ENCODE assay signal across 11 mouse cellular contexts in the genomic region with DNA sequence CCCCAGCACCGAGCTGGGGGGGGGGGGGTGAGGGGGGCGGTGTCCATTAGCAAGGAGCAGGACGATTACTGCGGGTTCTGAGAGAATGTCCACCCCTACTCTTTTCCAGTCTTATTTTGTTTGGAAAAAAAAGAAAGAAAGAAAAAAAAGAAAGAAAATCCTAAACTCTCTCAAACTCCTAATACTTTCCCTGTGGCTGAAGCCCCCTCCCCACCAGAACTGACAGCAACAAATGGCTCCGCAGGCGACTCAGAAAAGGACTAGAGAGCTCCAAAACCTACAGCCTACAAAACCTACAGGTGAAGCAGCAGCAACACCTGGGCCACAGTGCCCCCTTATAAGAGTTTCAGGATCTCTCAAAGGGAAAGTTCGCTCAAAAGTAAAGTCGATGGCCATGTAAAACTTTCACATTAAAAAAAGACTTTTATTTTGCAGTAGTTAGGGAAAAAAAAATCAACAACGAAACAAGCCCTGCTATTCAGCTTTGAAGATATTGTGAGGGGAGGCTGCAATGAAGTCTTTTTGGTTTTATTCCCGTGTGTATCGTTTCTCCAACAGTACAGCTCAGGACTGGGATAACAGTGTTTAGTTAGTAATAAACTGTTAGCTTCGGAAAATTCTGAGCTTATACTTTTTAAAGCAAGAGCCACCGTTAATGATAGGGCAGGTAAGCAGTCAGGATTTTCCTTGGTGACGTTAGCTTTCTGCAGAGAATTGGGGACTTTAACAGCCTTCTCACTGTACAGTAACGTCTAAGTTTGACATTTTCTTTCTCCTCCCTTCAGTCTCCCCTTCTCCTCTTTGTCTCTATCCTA. TPM values are rescaled to one million over a fixed set of nuclear protein-coding genes. Genes with fewer than 3 reads are reported as not detected.
DNase-seq lines count a peak whose midpoint lies in the region; ATAC-seq and TF ChIP-seq lines count a peak whose summit lies in the region.
"Had no signal": no experiment of that assay in that cellular context is flagged by ENCODE, and none has a peak within 500 bp of the region (broad histone marks: within the 10 kb centered on the region; RNA-seq: fewer than 3 reads in every experiment).

No protein-coding gene starts in this region.

- no peak for TF ChIP-seq CTCF in heart, adult 2 months (IDR thresholded peaks at IDR 0.05)
- no peak for TF ChIP-seq CTCF in CH12.LX (conservative IDR thresholded peaks at IDR 0.05 in 1 of 2, IDR thresholded peaks at IDR 0.05 in 1 of 2; ENCODE audit: low read depth in 2 of 2, low read length in 2 of 2)

- no peaks in the 10 kb centered on the region for H3K36me3 ChIP-seq in heart, embryonic 14.5 days (ENCODE audit: control insufficient read depth, insufficient read depth, low read length)
- H3K36me3 ChIP-seq in heart, adult 2 months (ENCODE audit: control insufficient read depth, insufficient read depth, low read length), result no peaks in the 10 kb centered on the region
- H3K36me3 ChIP-seq in CH12.LX (replicated peaks in 1 of 2; ENCODE audit: control insufficient read depth in 1 of 2, insufficient read depth in 1 of 2, low read length in 1 of 2), result no peaks in the 10 kb centered on the region
- H3K36me3 ChIP-seq in forebrain, embryonic 13.5 days (ENCODE audit: poor library complexity, severe bottlenecking), result no peaks in the 10 kb centered on the region
- no peaks in the 10 kb centered on the region for H3K36me3 ChIP-seq in liver, embryonic 16.5 days (ENCODE audit: control insufficient read depth, insufficient read depth)

- peaks cover 96% of the 10 kb centered on the region for H3K27me3 ChIP-seq in heart, embryonic 14.5 days (ENCODE audit: control insufficient read depth, insufficient read depth, low read length)
- peaks cover 26% of the 10 kb centered on the region for H3K27me3 ChIP-seq in heart, adult 2 months (ENCODE audit: control insufficient read depth, insufficient read depth, low read length)
- no peaks in the 10 kb centered on the region for H3K27me3 ChIP-seq in CH12.LX (replicated peaks)
- peaks cover 30% of the 10 kb centered on the region for H3K27me3 ChIP-seq in forebrain, embryonic 13.5 days
- peaks cover 71% of the 10 kb centered on the region for H3K27me3 ChIP-seq in liver, embryonic 16.5 days (ENCODE audit: control insufficient read depth, insufficient read depth, low read depth, low read length)

- no peak overlapping the region for H3K27ac ChIP-seq in heart, embryonic 14.5 days (replicated peaks in 1 of 2; ENCODE audit: control insufficient read depth in 1 of 2, insufficient read depth in 1 of 2, low read depth in 2 of 2, low read length in 2 of 2)
- no peak overlapping the region for H3K27ac ChIP-seq in heart, adult 2 months
- no peak overlapping the region for H3K27ac ChIP-seq in CH12.LX (ENCODE audit: insufficient read depth, low read depth)
- peak overlapping the region; percentile 89 for H3K27ac ChIP-seq in forebrain, embryonic 13.5 days
- H3K27ac ChIP-seq in liver, embryonic 16.5 days (ENCODE audit: low read length), result no peak overlapping the region

- H3K4me1 ChIP-seq in heart, embryonic 14.5 days (ENCODE audit: control insufficient read depth in 2 of 2, insufficient read depth in 2 of 2, low read length in 2 of 2), result peaks cover 11 to 20% of the 10 kb centered on the region in 2 experiments
- no peaks in the 10 kb centered on the region for H3K4me1 ChIP-seq in heart, adult 2 months (ENCODE audit: control insufficient read depth, insufficient read depth, low read length)
- H3K4me1 ChIP-seq in CH12.LX (ENCODE audit: control insufficient read depth in 1 of 2, insufficient read depth in 2 of 2), result peaks cover 0 to 10% of the 10 kb centered on the region in 2 experiments; a peak in 2 of 4 replicates
- H3K4me1 ChIP-seq in forebrain, embryonic 13.5 days, result peaks cover 75% of the 10 kb centered on the region
- H3K4me1 ChIP-seq in liver, embryonic 16.5 days (ENCODE audit: control insufficient read depth, low read depth, low read length), result no peaks in the 10 kb centered on the region

- no peaks in the 10 kb centered on the region for H3K79me2 ChIP-seq in heart, adult 2 months (replicated peaks; ENCODE audit: control insufficient read depth, insufficient read depth, low read length)
- no peaks in the 10 kb centered on the region for H3K79me2 ChIP-seq in CH12.LX (replicated peaks; ENCODE audit: control insufficient read depth, extremely low read depth, insufficient read depth, poor library complexity, severe bottlenecking)

- peak overlapping the region; percentile 51 for H3K4me2 ChIP-seq in heart, embryonic 14.5 days (ENCODE audit: low read length)
- H3K4me2 ChIP-seq in CH12.LX (ENCODE audit: insufficient read depth, low read depth, poor library complexity, severe bottlenecking), result peak overlapping the region; percentile 36; the same call in 1 of the 2 replicates
- peak overlapping the region; percentile 70 for H3K4me2 ChIP-seq in forebrain, embryonic 13.5 days
- H3K4me2 ChIP-seq in liver, embryonic 16.5 days (ENCODE audit: low read depth, low read length), result 0 out of 2 replicates have a peak overlapping the region, but pooled peaks have one; percentile 30

- in situ Hi-C loops in CH12.LX (cut with MboI; ENCODE audit: low pct_ligation_motif_present, low pct_unique_long_range_greater_than_20kb, low sequenced_read_pairs), result loop anchor here (25.0 kb wide), 1 partner anchor 1667 kb away; no protein-coding TSS in a partner anchor

- intact Hi-C loops in heart, adult 2 months (cut with DNase I), result no loop called here

- dilution Hi-C loops in CH12.LX (cut with MboI; ENCODE audit: extremely low pct_ligation_motif_present, extremely low pct_unique_long_range_greater_than_20kb, low sequenced_read_pairs), result no loop called here

- H3K9ac ChIP-seq in heart, embryonic 14.5 days (ENCODE audit: low read length), result no peak overlapping the region
- H3K9ac ChIP-seq in heart, adult 2 months (ENCODE audit: low read depth, low read length), result no peak overlapping the region
- H3K9ac ChIP-seq in CH12.LX (ENCODE audit: insufficient read depth, low read depth), result no peak overlapping the region
- H3K9ac ChIP-seq in forebrain, embryonic 13.5 days, result peak overlapping the region; percentile 72
- H3K9ac ChIP-seq in liver, embryonic 16.5 days (ENCODE audit: low read depth, low read length), result no peak overlapping the region

- TF ChIP-seq RAD21 in CH12.LX (IDR thresholded peaks at IDR 0.05; ENCODE audit: low read depth, low read length), result no peak

- H3K9me3 ChIP-seq in heart, embryonic 14.5 days (ENCODE audit: control insufficient read depth, low read length), result no peaks in the 10 kb centered on the region
- peaks cover 15% of the 10 kb centered on the region for H3K9me3 ChIP-seq in CH12.LX (replicated peaks; ENCODE audit: low read length)
- no peaks in the 10 kb centered on the region for H3K9me3 ChIP-seq in forebrain, embryonic 13.5 days (replicated peaks)
- H3K9me3 ChIP-seq in liver, embryonic 16.5 days (replicated peaks; ENCODE audit: control insufficient read depth, low read length), result no peaks in the 10 kb centered on the region

- H3K4me3 ChIP-seq in heart, embryonic 14.5 days (ENCODE audit: control insufficient read depth in 1 of 2, insufficient read depth in 1 of 2, low read depth in 1 of 2, low read length in 2 of 2), result peak overlapping the region in 1 of 2 experiments; percentile 10; a peak in 2 of 4 replicates
- H3K4me3 ChIP-seq in heart, adult 2 months, result no peak overlapping the region
- H3K4me3 ChIP-seq in CH12.LX (replicated peaks in 1 of 3; ENCODE audit: low read depth in 2 of 3, low read length in 2 of 3, poor library complexity in 1 of 3), result no peak overlapping the region
- peak overlapping the region; percentile 45 for H3K4me3 ChIP-seq in forebrain, embryonic 13.5 days
- no peak overlapping the region for H3K4me3 ChIP-seq in liver, embryonic 16.5 days (ENCODE audit: low read depth, low read length)

- WGBS in heart, embryonic 14.5 days, result 1% methylated on average over 14 of the region's 15 CpGs
- 2% methylated on average over 15 of the region's 15 CpGs for WGBS in heart, adult 2 months
- 1% methylated on average over 15 of the region's 15 CpGs for WGBS in forebrain, embryonic 13.5 days
- WGBS in liver, embryonic 16.5 days (ENCODE audit: insufficient replicate concordance), result 4% methylated on average over 15 of the region's 15 CpGs

- TF ChIP-seq POLR2A in heart, adult 2 months (IDR thresholded peaks at IDR 0.05; ENCODE audit: insufficient read depth, low read depth, low read length), result no peak
- no peak for TF ChIP-seq POLR2A in CH12.LX (IDR thresholded peaks at IDR 0.05; ENCODE audit: low read depth, low read length)

- TF ChIP-seq EP300 in heart, adult 2 months (IDR thresholded peaks at IDR 0.05; ENCODE audit: insufficient read depth, low read depth, low read length), result no peak
- TF ChIP-seq EP300 in CH12.LX (IDR thresholded peaks at IDR 0.05; ENCODE audit: low read length), result no peak

- ATAC-seq in heart, embryonic 14.5 days (ENCODE audit: insufficient number of reproducible peaks, insufficient read depth, low FRiP score, low read depth), result no peak
- ATAC-seq in forebrain, embryonic 13.5 days, result no peak
- no peak for ATAC-seq in liver, embryonic 16.5 days (ENCODE audit: low read depth)

- DNase-seq in heart, adult 2 months, result no peak
- DNase-seq in CH12.LX (ENCODE audit: extremely low read depth), result no peak
- no peak for DNase-seq in right cerebral cortex, postnatal 14 days
- DNase-seq in layer of hippocampus, adult 18-20 months (ENCODE audit: low spot score in 2 of 2), result no peak
- no peak for DNase-seq in thymus, postnatal 36 days
- DNase-seq: cerebellum, adult 8-10 months had no signal

TF ChIP-seq in CH12.LX, 34 proteins besides CTCF, POLR2A, EP300 and RAD21 (continues in another document):
- TF ChIP-seq ELF1 (IDR thresholded peaks at IDR 0.05; ENCODE audit: low read depth, low read length), result no peak
- TF ChIP-seq USF2 (conservative IDR thresholded peaks at IDR 0.05; ENCODE audit: low read depth, low read length), result no peak
- no peak for TF ChIP-seq TBP (conservative IDR thresholded peaks at IDR 0.05; ENCODE audit: low read depth, low read length)
- TF ChIP-seq IRF4 (IDR thresholded peaks at IDR 0.05; ENCODE audit: low read depth, low read length), result no peak
- no peak for TF ChIP-seq RCOR1 (conservative IDR thresholded peaks at IDR 0.05; ENCODE audit: low read depth, low read length)
- no peak for TF ChIP-seq JUND (conservative IDR thresholded peaks at IDR 0.05; ENCODE audit: low read depth, low read length)
- TF ChIP-seq ZC3H11A (IDR thresholded peaks at IDR 0.05; ENCODE audit: low read depth, low read length), result no peak
- TF ChIP-seq POLR2AphosphoS2 (IDR thresholded peaks at IDR 0.05; ENCODE audit: low read depth, low read length), result no peak

RNA-seq across cellular contexts. Expression of a gene that starts 7.4 kb away (rescaled TPM):
- 0.03 and 0.04 TPM in 2 replicates for polyA plus RNA-seq in heart, embryonic 14.5 days (2014; fragmentation: Nextera tagmentation; extraction: Ambion mirVana)
- not detected for total RNA-seq in heart, adult 2 months (2021)
- polyA plus RNA-seq in heart, adult 2 months (2012; rRNA removed), result not detected in 2 replicates
- total RNA-seq in CH12.LX (2012; rRNA removed), result not detected in 2 replicates
- total RNA-seq in CH12.LX (2014; rRNA removed), result not detected in 2 replicates
- not detected in 2 replicates for polyA plus RNA-seq in CH12.LX (2012; ENCODE audit: insufficient read length, low read depth)
- polyA plus RNA-seq in forebrain, embryonic 13.5 days (2015; fragmentation: Nextera tagmentation; extraction: Ambion mirVana), result 38.3 and 44.0 TPM in 2 replicates
- polyA plus RNA-seq in liver, embryonic 16.5 days (2015; fragmentation: Nextera tagmentation; extraction: Ambion mirVana), result not detected in 2 replicates
- total RNA-seq in layer of hippocampus, adult 18-20 months (2021), result 10 to 100 TPM in 1 of 2 experiments, 1 to 10 TPM in 1; 9.7 to 10.6 TPM
- total RNA-seq: granulocyte monocyte progenitor cell, adult 5-6 weeks had no signal
- polyA plus RNA-seq: C2C12 had no signal

Comparison
In these comparisons a context has a peak if more than half of its experiments do, and no peak if none do; other contexts are left out.
1. RNA of a gene that starts 7.4 kb away (polyA plus RNA-seq): 38.3 to 44.0 TPM in forebrain, embryonic 13.5 days; 0.03 to 0.04 TPM in heart, embryonic 14.5 days, not detected in CH12.LX, not detected in heart, adult 2 months and not detected in liver, embryonic 16.5 days; every median in the first group is over 10 times any median in the second.
2. Peak in every context shown above with its lines, with median percentiles within 50 percentile points of each other: H3K4me2 ChIP-seq.